Mouse (Mus musculus): Measurements from ENCODE around the gene Gpnmb. TPM values are rescaled to one million over a fixed set of nuclear protein-coding genes. Genes with fewer than 3 reads are reported as not detected.

Gene Gpnmb
- polyA plus RNA-seq, 1 experiment from 2014 or later = 0.25 TPM

- H3K27me3 ChIP-seq = no peaks in the 10 kb centered on the region
- H3K9me3 ChIP-seq (replicated peaks) = 0 out of 2 replicates have a peak, but pooled peaks cover 2% of the 10 kb centered on the region
- H3K36me3 ChIP-seq = no peaks in the 10 kb centered on the region
- no peak overlapping the region for H3K4me2 ChIP-seq
- no peak overlapping the region for H3K9ac ChIP-seq
- DNase-seq (peak; percentile 46), ATAC-seq (ENCODE audit: low read depth) (no peak)
- WGBS (ENCODE audit: insufficient replicate concordance) = 32% methylated on average over 8 of the region's 8 CpGs
- H3K27ac ChIP-seq = no peak overlapping the region
- no peaks in the 10 kb centered on the region for H3K4me1 ChIP-seq (replicated peaks)
- no peak overlapping the region for H3K4me3 ChIP-seq (replicated peaks)
These were observed 21.0 kb downstream of the Gpnmb start for GRCm38 (mm10) chr6:49057053-49058021.

DNA sequence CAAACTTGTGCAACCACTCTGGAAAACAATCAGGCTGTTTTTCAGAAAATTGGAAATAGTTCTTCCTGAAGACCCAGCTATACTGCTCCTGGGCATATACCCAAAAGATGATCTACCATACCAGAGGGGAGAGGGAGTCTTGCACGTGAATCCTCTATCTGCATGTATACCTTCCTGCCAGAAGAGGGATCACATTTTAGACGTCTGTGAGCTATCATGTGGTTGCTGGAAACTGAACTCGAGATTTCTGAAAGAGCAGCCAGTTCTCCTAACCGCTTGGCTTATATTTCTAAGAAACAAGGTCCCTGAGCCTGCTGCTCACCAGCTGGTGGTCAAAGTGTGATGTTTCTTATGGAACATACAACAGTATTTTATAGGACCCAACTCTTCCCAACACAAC is 32.0 kb downstream of the Gpnmb start:
- Histone ChIP-seq H3K4me3 (replicated peaks) (no peak overlapping the region), H3K4me2 (no peak overlapping the region), H3K9me3 (replicated peaks) (no peaks in the 10 kb centered on the region), H3K4me1 (replicated peaks) (peaks cover 4% of the 10 kb centered on the region; the same call in 1 of the 2 replicates), H3K9ac (no peak overlapping the region), H3K27me3 (no peaks in the 10 kb centered on the region), H3K36me3 (no peaks in the 10 kb centered on the region), H3K27ac (no peak overlapping the region)
- WGBS (ENCODE audit: insufficient replicate concordance) = 23% methylated on average over 4 of the region's 4 CpGs
- no peak for ATAC-seq (ENCODE audit: low read depth)
- DNase-seq = no peak

DNA sequence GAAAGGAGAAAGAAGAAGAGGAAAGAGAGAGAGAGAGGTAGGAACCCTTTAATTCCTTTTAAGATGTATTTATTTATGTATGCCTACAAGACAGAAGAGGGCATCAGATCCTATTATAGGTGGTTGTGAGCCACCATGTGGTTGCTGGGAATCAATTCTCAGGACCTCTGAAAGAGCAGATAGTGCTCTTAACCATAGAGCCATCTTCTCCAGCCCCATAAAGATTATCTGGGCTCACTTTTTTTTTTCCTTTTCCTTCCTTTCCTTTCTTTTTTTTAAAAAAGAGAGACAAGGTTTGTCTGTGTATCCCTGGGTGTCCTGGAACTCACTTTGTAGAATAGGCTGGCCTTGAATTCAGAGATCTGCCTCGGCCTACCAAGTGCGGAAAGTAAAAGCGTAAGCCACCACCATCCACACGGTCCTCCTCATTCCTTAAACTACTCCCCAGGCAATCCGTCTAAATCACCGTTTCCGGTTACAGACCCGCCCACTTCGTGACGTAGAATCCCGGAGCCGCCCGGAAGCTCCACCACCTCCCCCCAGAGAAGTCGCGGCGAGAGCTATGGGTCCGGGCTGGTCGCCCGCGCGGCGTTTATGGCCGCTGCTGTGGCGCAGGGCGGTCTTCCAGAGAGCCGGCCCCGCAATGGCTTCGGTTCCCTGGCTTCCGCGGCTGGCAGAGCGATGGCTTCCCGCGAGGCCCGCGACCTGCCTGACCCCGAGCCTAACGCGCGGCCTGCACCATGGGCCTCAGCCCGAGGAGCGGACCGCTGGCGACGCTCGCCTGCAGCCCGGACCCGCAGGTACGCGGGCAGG is 37.2 kb downstream of the Gpnmb start, which contains the start of gene Malsu1:
Malsu1 (plus strand) TSS at position 492 of the 813 bp plus-strand sequence.
- peak within 1 kb of the TSS; percentile 71 for H3K27ac ChIP-seq
- no peaks in the 10 kb centered on the region for H3K27me3 ChIP-seq
- peak within 1 kb of the TSS; percentile 84 for H3K4me3 ChIP-seq (replicated peaks)
- DNase-seq (peak; percentile 87), ATAC-seq (ENCODE audit: low read depth) (peak; percentile 95)
- H3K9me3 ChIP-seq (replicated peaks) = no peaks in the 10 kb centered on the region
- H3K4me1 ChIP-seq (replicated peaks) = peaks cover 29% of the 10 kb centered on the region
- H3K9ac ChIP-seq = peak within 1 kb of the TSS; percentile 88
- H3K4me2 ChIP-seq = peak within 1 kb of the TSS; percentile 89
- under 1% methylated on average over 49 of the region's 49 CpGs for WGBS (ENCODE audit: insufficient replicate concordance)
- 0 out of 2 replicates have a peak, but pooled peaks cover 1% of the 10 kb centered on the region for H3K36me3 ChIP-seq

DNA sequence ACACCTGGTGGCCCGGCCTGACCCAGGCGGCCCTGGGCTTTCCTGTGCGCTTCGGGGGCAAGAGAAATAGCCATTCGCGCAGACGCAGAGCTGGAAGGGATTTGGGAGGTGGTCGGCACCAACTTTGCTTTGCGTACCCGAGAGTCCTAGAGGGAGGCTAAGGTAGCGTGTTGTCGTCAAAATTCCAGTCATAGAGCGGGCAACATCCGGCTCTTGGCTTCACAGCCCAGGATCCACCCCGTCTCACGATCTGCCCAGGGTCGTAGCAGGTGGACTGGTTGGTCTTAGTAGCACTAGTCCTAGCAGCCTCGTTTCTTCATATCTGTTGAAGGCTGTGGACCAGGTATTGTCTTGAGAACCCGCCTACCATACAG is 37.8 kb downstream of the Gpnmb start:
- Histone ChIP-seq H3K27me3 (no peaks in the 10 kb centered on the region), H3K4me2 (peak overlapping the region; percentile 89), H3K4me3 (replicated peaks) (peak overlapping the region; percentile 84), H3K27ac (peak overlapping the region; percentile 71), H3K9me3 (replicated peaks) (no peaks in the 10 kb centered on the region), H3K9ac (peak overlapping the region; percentile 88), H3K36me3 (0 out of 2 replicates have a peak, but pooled peaks cover 3% of the 10 kb centered on the region), H3K4me1 (replicated peaks) (peaks cover 32% of the 10 kb centered on the region)
- DNase-seq = peak; percentile 23
- peak; percentile 51 for ATAC-seq (ENCODE audit: low read depth)
- WGBS (ENCODE audit: insufficient replicate concordance) = under 1% methylated on average over 19 of the region's 19 CpGs

GRCm38 (mm10) chr6:49077894-49078293 is 41.5 kb downstream of the Gpnmb start:
- ATAC-seq (ENCODE audit: low read depth) (no peak), DNase-seq (no peak)
- no peaks in the 10 kb centered on the region for H3K27me3 ChIP-seq
- H3K9me3 ChIP-seq (replicated peaks) = no peaks in the 10 kb centered on the region
- H3K9ac ChIP-seq = no peak overlapping the region
- H3K4me1 ChIP-seq (replicated peaks) = peaks cover 32% of the 10 kb centered on the region
- 60% methylated on average over 2 of the region's 2 CpGs for WGBS (ENCODE audit: insufficient replicate concordance)
- H3K36me3 ChIP-seq = peaks cover 22% of the 10 kb centered on the region
- no peak overlapping the region for H3K27ac ChIP-seq
- H3K4me2 ChIP-seq = no peak overlapping the region
- H3K4me3 ChIP-seq (replicated peaks) = no peak overlapping the region

DNA sequence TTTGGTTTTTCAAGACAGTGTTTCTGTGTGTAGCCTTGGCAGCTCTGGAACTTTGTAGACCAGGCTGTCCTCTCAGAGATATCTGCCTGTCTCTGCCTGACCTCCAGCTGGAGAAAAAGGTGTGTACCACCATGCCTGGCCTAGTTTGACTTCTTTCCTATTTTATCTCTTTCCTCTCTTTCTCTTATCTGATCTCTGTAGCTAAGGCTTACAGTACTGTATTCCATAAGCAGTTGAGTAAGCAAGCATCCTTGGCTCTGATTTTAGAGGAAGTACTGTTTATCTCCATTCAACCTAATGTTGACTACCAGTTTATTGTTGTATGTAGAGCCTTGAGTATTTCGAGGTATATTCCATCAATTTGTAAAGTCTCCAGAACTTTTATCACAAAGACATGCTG is 43.0 kb downstream of the Gpnmb start:
- Histone ChIP-seq H3K9ac (no peak overlapping the region), H3K27ac (no peak overlapping the region), H3K36me3 (peaks cover 36% of the 10 kb centered on the region), H3K27me3 (no peaks in the 10 kb centered on the region), H3K4me3 (replicated peaks) (no peak overlapping the region), H3K4me1 (replicated peaks) (peaks cover 25% of the 10 kb centered on the region), H3K4me2 (no peak overlapping the region), H3K9me3 (replicated peaks) (no peaks in the 10 kb centered on the region)
- WGBS (ENCODE audit: insufficient replicate concordance) = 76% methylated on average over 1 of the region's 1 CpGs
- no peak for ATAC-seq (ENCODE audit: low read depth)
- DNase-seq = no peak

GRCm38 (mm10) chr6:49083008-49083407 is 46.7 kb downstream of the Gpnmb start:
- Histone ChIP-seq H3K9ac (no peak overlapping the region), H3K4me1 (replicated peaks) (peaks cover 4% of the 10 kb centered on the region), H3K4me2 (no peak overlapping the region), H3K27me3 (no peaks in the 10 kb centered on the region), H3K36me3 (peaks cover 65% of the 10 kb centered on the region), H3K4me3 (replicated peaks) (no peak overlapping the region), H3K27ac (no peak overlapping the region), H3K9me3 (replicated peaks) (no peaks in the 10 kb centered on the region)
- ATAC-seq (ENCODE audit: low read depth) (no peak), DNase-seq (no peak)
- 86% methylated on average over 4 of the region's 4 CpGs for WGBS (ENCODE audit: insufficient replicate concordance)

GRCm38 (mm10) chr6:49094968-49095367 is 58.6 kb downstream of the Gpnmb start:
- Histone ChIP-seq H3K4me1 (replicated peaks) (peaks cover 10% of the 10 kb centered on the region), H3K4me3 (replicated peaks) (no peak overlapping the region), H3K27ac (no peak overlapping the region), H3K27me3 (no peaks in the 10 kb centered on the region), H3K4me2 (no peak overlapping the region), H3K36me3 (peaks cover 73% of the 10 kb centered on the region), H3K9ac (no peak overlapping the region), H3K9me3 (replicated peaks) (no peaks in the 10 kb centered on the region)
- 75% methylated on average over 10 of the region's 10 CpGs for WGBS (ENCODE audit: insufficient replicate concordance)
- DNase-seq = no peak
- ATAC-seq (ENCODE audit: low read depth) = no peak

DNA sequence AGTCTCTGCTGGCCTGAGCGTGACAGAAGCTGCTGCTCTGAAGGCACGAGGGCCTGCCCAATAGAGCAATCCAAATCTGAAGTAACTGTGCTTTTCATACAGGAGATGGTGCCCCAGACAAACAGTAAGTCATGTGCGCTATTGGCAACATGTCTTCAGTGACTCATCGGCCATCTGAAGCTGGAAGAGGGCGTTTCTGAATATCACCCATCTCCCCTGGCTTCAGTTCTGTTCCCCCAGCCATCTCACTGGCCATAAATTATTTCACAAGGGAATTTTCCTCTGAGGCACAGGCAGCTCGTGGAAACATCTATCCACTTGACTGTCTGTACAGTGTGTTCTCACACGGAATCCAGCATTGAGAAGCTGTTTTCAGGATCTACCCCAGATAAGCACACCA is 60.1 kb downstream of the Gpnmb start:
- Histone ChIP-seq H3K4me2 (no peak overlapping the region), H3K9ac (no peak overlapping the region), H3K4me3 (replicated peaks) (no peak overlapping the region), H3K9me3 (replicated peaks) (no peaks in the 10 kb centered on the region), H3K4me1 (replicated peaks) (peaks cover 16% of the 10 kb centered on the region), H3K27ac (no peak overlapping the region), H3K36me3 (peaks cover 59% of the 10 kb centered on the region), H3K27me3 (no peaks in the 10 kb centered on the region)
- WGBS (ENCODE audit: insufficient replicate concordance) = 81% methylated on average over 7 of the region's 7 CpGs
- ATAC-seq (ENCODE audit: low read depth) = no peak
- no peak for DNase-seq

DNA sequence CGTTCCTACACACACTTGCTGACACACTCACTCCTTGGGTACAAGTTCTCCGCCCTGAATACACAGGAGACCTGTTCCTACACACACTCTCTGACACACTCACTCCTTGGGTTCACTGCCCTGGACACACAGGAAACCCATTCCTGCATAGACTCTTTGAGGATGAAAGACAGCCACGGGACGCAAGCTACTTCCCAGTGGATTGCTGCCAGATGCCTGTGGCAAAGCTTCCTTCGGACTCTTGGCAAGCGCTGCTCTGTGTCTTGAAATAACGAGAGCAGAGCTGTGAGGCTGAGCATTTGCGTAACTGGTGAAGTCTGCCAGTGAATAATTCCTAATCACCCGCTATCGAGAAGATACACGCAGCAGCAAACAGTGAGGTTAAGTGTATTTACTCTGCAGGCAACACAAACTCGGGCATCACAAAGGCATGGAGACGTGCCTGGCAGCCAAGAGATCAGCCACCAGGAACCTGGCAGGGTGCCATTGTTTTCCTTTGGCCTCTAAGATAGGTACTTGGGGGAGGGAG is 60.7 kb downstream of the Gpnmb start:
- Histone ChIP-seq H3K36me3 (peaks cover 55% of the 10 kb centered on the region), H3K4me3 (replicated peaks) (no peak overlapping the region), H3K27me3 (no peaks in the 10 kb centered on the region), H3K4me2 (no peak overlapping the region), H3K9ac (no peak overlapping the region), H3K9me3 (replicated peaks) (no peaks in the 10 kb centered on the region), H3K4me1 (replicated peaks) (peaks cover 16% of the 10 kb centered on the region), H3K27ac (no peak overlapping the region)
- no peak for ATAC-seq (ENCODE audit: low read depth)
- DNase-seq = no peak
- WGBS (ENCODE audit: insufficient replicate concordance) = 80% methylated on average over 13 of the region's 13 CpGs

GRCm38 (mm10) chr6:49097596-49098110 is 61.3 kb downstream of the Gpnmb start:
- 76% methylated on average over 5 of the region's 5 CpGs for WGBS (ENCODE audit: insufficient replicate concordance)
- no peaks in the 10 kb centered on the region for H3K27me3 ChIP-seq
- no peak overlapping the region for H3K4me2 ChIP-seq
- H3K36me3 ChIP-seq = peaks cover 57% of the 10 kb centered on the region
- no peak overlapping the region for H3K9ac ChIP-seq
- H3K4me3 ChIP-seq (replicated peaks) = no peak overlapping the region
- DNase-seq = no peak
- peaks cover 16% of the 10 kb centered on the region for H3K4me1 ChIP-seq (replicated peaks)
- H3K9me3 ChIP-seq (replicated peaks) = no peaks in the 10 kb centered on the region
- H3K27ac ChIP-seq = no peak overlapping the region; the same call in 1 of the 2 replicates
- ATAC-seq (ENCODE audit: low read depth) = no peak
